Mouse (Mus musculus) spleen, postnatal 14 days (tissue): ENCODE data around the gene Prkar1b.

ENCODE experiments used
- DNase-seq, 2 experiments: peaks; one replicate each; pipeline ENCODE4 v3.0.0; 2021 to 2022; ENCODE audit warnings: low spot score in 2 of 2

Gene Prkar1b

DNA sequence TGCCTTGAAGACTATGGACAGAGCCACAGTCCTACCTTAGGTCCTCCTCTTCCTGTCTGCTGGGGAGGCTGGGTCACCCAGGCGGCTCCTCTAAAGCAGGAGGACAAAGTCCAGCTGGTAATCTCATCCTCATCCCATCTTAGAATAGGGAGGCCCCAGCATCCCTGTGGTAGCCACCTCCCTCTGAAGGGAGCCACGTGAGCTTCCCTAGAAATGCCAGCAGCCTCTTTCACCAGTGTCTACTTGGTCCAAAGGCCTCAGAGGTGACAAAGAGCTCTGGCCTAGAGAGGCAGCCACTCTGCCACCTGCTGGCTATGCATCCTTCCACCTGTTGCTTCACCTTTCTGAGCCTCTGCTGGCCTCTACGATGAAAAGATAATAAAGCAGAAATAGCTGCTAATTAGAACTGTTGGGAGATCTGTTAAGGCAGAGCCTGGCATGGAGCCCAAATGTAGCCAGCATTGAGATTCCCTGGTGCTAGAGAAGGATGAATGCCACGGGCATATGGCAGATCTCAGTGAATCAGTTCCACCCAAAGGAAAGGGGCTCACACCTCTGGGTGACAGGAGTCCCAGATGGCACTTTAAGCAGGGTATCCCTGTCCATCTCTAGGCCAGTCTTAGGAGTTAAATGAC lies 142.5 kb downstream of the Prkar1b start:
- DNase-seq: no peak

DNA sequence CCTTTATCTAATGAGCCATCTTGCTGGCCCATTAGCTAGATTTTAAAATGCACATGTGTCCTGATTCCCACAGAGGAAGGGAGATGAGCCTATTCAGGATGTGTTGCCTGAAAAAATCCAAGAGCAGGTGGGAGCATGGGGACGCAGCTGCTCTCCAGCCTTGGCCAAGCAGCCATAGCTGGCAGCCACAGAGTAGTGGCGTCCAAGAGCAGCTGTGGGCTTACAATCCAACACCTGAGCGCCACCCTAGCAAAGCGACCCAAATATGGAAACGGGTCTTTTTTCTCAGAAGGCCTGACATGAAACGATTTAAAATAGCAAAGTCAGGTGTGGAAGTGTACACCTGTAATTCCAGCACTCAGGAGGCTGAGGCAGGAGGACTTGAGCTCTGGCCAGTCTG lies 145.2 kb downstream of the Prkar1b start:
- no peak for DNase-seq

DNA sequence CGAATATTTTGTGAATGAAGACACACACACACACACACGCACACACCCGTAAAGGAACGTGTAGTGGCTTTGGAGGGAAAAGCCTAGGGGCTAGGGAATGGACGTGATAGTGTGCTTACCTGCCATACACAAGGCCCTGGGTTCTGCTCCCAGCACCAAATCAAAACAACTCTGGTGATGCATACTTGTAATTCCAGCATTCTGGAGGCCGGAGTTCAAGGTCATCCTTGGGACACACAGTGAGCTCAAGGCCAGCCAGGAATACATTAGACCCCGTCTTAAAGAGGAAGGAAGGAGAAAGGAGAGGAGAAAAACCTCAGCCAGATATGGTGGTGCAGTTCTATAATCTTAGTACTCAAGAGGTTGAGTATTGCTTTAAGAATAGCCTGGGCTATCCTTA lies 150.1 kb downstream of the Prkar1b start:
- no peak for DNase-seq

DNA sequence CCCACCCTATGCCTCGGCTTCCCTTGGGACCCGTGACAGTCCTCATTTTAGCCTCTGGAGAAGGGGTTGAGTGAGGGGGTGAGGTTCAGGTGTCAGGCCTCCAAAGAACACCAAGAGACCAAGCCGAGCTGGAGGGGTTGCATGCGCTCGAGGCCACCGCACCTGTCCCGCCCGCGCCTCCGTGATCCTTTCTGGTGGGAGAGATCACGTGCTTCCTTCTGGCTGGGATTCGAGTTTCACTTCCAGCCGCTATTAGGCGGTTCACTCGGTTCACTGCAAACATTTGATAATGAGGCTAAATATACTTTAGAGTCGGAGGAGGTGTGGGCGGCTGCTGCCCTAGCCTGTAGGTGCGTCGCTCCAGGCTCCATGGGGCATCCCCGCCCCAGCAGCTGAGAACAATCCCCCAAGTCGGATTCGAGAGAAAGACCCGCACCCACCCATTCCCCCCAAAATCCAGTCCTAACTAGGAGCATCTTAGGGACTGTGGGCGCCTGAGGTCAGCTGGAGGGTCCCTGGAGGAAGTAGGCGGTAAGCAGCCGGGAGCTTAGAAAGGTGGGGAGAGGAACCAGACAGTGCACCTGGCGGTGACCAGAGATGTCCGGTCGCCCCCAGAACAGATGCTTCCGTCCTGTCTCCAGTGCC lies 151.7 kb downstream of the Prkar1b start:
- DNase-seq: no peak

DNA sequence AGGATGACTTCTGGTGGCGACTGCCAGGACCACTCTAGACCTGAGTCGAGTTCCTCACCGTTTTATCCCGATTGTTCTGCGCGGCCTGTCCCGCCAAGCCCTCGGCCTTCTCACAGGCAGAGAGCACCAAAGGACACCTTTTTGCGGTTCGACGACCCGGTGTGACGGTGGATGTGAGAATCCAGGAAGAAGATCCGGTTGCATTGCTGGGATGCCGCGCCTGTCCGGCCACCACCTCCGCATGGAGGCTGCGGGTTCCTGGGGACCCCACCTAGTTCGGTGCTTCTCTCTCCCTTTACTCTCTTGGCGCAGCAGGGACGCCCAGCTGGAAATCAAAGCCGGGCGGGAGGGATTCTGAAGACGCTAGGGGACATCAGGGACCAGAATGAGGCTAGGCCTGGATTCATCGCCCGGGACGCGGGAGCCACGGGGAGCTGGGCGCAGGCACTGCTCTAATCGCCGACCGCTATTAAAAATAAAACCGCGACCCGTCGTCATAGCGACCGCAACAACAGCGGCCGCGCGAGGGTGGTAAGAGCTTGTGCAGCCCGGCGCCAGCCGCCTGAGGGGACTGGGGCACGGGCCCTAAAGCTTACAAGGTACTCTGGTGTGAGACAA lies 152.5 kb downstream of the Prkar1b start, which contains the start of gene Pdgfa:
TSS of gene Pdgfa (minus strand) at position 200 of the 618 bp plus-strand sequence.
- no peak for DNase-seq

DNA sequence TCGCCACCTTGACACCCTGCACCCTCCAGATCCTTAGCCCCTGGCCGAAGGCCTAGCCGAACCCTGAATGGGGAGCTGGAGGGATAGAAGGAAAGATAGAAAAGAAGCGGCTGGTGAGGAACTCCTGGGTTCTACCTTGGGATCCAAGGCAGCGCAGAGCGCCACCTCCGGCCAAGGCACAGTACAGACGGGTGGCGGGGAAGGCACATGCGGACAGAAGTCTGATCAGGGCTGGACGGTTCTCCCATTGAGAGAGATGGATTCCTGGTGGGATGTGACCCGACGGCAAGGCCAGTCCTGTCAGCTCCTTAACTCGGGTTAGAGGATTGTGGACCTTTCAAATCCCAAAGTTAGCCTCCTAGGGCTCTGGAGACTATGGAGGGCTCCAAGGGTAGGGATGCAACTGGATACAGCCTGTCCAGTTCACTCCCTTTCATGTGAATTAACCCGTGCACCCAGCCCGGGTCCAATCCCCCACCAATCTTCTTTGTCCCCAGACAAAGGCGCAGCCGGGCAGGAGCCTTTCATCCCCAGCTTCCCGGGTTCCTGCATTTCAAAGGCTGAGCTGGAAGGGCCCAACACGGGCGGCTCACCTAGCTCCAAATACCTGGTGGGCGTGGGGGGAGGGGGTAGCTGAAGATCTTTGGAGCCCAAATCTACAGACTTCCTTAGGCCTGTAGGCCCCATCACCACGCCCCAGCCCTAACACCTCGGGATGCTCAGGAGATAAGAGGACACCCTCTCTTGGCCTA lies 153.3 kb downstream of the Prkar1b start:
- DNase-seq: no peak

DNA sequence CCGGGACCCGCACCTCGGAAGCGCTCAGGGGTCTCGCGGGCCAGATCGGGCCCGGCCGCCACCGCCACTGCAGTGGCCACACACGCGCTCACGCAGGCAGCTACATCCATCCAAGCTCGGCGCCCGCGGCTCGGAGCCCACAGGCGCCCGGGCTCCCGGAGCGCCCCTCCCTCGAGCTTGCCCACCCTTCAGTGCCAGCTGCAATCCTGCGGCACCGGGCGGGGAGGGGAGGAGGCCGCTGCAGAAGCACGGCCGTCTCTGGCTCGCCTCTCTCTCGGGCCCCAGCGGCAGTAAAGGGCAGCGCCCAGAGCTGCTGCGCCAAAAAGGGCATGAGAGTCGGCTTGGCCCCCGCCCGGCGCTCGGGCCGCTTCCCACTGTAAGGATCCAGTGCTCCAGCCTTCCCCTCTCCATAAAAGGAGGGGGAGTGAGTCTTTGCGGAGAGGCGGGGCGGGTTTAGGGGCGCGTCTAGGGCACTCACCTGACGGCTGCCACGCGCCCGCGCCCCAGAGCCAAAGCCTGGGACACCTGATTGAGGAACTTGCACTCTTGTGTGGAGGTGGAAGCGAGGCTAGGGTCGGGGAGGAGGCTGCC lies 154.0 kb downstream of the Prkar1b start:
- DNase-seq: no peak

DNA sequence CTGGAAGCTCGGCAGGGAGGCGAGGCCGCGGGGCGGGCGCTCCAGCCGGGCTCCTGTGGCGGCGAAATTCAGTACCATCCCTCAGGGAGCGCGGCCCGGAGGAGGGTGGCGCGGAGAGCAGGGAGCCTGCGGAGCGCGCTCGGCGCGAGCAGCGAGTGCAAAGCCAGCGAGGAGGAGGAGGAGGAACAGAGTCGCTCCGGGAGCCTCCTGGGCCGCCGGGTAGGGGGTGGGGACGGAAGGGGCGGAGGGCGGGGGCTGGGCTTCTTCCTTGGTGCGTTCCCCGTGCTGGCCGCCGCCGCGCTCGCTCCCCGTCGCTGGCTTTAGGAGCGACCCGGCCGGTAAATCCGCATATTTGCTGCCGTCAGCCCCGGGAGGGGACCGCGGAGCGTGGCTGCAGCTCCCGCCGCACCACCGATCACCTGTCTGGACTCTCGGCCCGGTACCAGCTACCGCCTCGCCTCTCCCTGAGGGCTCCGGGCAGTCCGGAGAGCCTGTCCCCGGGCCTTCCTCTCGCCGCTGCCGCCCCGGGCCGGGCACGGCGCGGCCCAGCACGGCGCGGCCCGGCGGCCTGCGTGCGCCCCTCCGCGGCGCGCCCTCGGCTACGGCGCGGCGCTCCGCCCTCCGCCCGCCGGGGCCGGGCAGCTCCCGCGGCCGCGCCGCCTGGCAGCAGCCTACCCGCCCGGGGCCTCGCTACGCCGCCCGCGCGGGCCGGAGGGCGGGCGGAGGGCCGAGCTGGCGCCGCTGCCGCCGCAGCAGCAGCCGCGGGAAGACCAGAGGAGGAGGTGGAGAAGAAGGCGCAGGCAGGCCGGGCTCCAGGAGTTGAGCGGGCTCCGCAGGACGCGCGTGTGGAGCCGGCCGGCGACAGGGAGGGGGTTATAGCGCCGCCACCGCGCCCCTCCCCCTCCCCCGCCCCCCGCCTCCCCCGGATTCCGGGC lies 154.7 kb downstream of the Prkar1b start:
- DNase-seq: no peak

DNA sequence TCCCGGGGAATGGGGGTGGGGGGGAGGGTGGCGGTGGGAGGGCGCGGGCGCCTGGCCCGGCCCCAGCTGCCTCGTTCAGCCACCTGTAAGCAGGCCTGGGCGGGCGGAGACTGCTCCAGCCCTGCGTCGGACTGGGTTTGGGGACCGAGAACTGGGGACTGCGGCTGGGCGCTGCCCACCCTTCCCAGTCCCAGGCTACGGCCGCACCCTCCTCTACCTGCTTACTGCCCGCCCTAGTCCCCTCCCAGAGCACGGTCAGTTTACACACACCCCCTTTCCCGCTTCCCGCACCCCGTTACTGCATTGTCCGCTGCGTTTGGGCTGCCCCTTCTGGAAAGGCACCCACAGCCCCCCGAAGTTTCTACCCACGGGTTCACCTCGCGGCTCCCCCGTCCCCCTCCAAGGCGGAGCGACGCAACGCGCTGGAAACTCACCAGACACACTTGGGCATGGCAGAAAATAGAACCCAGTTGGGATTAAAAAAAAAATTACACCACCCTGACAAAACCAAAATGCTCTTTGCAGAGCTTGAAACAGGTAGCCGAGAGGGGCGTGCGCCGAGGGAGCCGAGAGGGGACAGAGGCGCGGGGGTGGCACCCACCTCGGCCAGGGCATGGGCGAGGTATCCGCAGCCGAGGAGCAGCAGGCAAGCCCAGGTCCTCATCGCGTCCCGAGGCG lies 155.6 kb downstream of the Prkar1b start:
- DNase-seq: no peak

DNA sequence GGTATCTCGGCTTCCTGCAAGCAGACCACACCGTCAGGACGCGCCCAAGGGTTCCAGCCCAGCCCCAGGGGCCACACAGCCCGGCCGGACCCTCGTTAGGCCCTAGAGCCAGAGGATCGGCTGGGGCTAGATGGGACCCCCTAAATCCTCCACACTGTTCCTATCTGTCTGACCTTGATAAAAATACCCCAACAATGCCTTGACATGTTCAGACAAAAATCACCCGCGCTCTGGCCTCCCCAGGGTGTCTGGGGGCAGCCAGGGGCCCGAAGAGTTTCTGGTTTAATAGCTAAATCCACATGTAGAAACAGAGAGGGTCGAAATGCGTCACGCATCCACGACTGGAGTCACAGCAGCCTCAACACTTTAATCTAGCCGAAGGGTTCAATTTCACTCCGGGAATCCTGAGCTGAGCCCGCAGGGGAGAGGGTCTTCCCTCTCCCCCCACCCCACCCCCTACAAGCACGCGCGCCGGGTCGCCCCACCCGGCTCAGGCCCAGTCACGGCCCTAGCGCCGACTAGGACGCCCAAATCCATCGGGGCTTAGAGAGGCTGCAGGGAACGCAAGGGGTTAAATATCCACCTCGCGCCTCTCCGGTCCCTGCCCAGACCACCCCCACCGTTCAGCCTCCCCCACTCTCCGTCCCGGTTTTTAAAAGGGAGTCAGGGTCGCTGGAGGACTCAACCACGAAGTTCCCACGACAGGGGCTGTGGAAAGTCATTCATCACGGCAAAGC lies 156.3 kb downstream of the Prkar1b start:
- DNase-seq: no peak

DNA sequence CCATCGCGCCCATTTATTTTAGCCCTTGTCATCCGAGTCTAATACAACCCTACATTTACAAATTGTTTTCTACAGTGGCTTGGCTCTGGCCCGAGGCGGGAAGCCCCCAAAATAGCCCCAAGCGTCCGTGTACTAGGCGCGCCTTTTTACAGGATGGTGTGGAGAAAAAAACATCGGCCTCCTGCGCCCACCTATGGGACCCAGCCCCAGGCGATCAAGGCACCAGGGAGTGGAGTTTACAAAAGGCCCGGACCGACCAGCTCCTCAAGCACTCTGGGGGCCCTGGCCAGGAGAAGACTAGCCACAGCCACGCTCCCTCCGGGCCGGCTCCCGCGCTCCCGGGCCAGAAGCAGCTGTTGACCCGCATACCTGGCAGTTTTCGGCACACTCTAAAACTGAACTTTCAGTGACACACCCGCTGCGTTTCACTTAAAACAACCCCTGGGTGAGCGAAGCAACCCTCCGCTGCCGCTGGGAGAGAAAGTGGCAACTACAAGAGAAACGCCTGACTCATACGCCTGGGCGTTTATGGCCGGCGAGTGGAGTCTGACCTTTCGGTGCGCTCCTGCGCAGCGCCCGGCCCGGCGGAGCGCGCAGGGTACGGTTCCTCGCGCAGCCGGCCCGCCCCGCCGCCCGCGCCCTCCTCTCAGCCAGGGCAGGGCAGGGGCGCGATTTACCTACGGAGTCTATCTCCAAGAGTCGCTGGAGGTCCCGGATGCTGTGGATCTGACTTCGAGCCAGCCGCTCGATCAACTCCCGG lies 157.0 kb downstream of the Prkar1b start:
- DNase-seq: no peak

DNA sequence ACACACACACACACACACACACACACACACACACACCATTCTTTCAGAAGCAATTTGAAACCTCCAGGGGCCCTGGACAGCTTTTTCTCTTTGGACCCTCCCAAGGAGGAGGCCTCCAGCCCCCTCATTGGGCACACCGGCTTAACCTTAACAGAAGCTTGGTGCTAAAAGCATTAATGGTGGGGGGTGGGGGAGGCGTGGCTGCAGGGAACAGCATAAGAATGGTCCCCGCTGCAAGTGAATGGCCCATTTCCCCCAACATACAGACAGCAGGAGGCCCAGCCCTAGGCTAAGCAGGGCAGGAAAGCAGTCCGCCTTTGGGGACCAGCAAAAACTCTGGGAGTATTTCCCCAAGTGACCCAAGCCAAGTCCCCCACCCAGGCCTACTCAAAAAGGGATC lies 158.1 kb downstream of the Prkar1b start:
- no peak for DNase-seq

DNA sequence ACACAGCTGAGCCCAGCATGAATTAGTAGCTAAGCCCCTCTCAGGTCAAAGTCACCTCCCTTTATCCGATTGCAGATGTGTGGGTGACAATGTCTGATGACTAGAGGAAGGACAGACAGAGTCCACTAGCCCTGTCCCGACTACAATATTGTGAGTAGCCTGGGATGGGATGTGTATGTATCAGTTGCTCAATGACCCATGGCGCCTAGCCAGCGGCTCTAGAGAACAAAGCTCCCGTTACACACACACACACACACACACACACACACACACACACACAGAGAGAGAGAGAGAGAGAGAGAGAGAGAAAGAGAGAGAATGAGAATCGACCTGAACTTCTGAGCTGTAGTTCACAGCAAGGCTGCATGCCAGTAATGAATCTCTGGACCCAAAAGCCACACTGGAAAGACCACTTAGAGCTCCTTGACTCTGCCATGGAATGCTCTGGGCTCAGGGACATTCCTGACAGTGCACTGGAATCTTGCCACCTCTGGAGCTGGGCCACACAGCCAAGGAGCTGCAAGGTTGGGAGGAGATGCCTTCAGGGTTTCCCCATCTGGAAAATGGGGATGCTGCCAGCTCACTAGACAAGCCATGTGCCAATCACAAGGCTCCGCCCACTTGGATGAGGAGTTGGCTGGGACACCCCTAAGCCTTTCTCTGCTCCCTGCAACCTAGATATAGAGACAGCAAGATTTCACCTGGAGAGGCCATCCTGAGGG lies 159.0 kb downstream of the Prkar1b start:
- no peak for DNase-seq

DNA sequence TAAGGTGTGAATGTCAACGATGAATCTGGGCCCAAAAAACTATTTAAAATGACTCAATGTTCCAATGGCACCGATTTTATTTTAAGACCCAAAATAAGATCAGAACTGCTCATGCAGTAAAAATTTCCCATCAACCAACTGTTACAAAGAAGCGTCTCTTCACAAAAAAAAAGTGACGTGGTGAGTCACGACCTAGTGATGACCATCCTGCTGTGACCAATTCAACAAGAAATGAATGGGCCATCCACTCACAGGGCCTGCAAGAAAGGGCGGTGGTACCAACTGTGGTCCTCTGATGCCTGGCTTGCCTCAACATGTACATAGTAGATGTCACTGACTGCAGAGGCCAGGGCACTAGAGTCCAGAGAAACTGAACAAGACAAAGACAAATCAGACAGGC lies 160.2 kb downstream of the Prkar1b start:
- DNase-seq: no peak

DNA sequence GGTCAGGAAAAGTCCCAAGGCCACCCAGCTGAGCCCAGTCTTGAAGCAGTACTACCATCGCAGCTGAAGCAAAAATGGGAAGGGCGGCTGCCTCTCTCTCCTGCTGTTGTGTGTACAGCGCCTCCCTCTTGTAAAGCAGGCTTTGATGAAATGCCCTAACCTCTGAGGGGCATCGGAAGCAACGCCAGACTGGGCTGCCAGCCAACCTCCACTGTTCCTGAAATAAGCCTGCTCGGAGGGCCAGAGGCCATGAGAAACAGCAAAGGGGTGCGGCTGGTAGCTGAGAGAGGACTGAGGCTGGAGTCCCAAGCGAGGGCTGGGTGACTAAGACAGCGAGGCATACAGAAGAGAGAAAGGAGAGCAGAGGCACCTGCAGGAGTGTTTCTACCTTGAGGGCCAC lies 161.0 kb downstream of the Prkar1b start:
- DNase-seq: no peak

DNA sequence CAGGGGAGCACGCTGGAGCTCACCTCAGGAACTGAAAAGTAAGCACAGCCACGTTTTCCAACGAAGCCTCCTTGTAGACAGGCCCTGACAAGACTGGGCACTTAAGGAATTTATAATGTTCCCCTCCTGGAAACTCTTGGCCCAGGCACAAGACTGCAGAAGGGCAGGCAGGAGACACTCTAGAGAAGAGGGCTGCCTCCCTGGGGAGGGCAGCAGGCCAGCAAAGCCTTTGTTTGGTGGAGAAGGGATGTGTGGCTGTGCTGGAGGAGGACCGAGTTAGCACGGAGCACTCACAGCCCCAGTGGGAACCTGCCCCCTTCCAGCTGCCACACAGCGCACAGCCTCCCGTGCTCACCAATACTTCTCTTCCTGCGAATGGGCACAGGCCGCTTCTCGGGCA lies 161.8 kb downstream of the Prkar1b start:
- no peak for DNase-seq

DNA sequence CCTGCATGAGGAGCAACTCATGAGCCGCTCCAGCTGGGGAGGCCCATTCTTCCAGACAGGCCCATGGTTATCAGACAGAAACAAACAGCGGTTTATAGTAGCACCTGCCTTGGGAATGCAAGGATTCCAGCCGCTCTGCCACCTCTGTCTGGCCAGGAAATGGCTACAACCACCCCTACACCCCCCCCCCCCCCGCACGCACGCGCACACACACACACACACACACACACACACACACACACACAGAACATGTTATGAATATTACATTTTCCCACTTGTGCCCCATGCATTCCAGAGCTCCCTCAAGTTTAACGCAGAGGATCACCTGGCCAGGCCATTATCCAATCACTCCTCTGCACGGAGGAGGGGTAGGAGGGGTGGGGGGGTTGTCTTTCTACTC lies 167.9 kb downstream of the Prkar1b start:
- no peak for DNase-seq

DNA sequence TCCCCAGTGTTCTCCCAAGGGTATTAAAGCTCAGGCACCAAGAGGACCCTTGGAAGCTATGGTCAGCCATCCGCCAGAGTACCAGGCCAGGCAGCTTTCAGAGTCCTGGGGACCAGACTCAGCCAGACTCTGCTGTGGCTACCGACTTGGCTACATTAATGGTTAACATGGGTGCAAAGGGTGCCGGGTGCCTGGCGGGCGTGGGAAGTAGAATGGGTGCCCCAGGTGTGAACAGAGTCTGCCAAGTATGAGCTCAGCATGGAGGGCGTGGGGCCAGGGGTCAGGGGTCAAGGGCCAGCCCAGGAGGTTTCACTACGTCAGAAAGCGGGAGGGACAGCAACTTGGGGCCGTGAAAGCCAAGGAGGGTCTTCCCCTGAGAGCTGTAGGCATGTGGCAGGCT lies 169.2 kb downstream of the Prkar1b start:
- DNase-seq: no peak
